Mouse (Mus musculus): ENCODE data around the gene Olfr111. TPM values are rescaled to one million over a fixed set of nuclear protein-coding genes. Genes with fewer than 3 reads are reported as not detected.

The Olfr111 gene
- total RNA-seq (2012; rRNA removed) = not detected in 2 replicates
- polyA plus RNA-seq (2012; ENCODE audit: insufficient read depth in 1 of 2, insufficient read length in 2 of 2, low read depth in 1 of 2, low replicate concordance in 2 of 2, missing spikeins in 1 of 2) = not detected

DNA sequence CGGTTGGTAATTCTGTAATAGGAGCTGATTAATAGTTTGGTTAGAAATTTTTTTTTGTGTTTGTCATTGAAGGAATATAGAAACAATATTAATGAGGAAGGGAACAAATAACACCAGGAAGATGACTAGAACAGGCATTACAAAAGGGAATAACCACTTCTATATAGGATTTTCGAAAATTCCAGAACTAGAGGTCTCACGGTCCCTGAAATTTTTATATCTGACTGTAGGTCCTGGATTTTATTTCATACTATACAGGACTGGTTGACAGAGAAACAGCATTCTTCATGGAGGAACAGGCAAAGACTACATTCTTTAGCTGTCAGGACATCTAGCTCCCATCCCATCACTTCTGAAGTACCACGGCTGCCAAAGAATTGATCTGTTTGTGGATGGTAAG, at the start of gene Olfr111:
Gene Olfr111, plus strand, starts transcription at position 301 of the 400 bp plus-strand sequence.
- Histone ChIP-seq H3K9me3 (replicated peaks; ENCODE audit: insufficient read depth, low read length) (no peaks in the 10 kb centered on the region), H3K36me3 (ENCODE audit: control insufficient read depth in 1 of 2, insufficient read depth in 2 of 2, low read length in 2 of 2) (no peaks in the 10 kb centered on the region)

DNA sequence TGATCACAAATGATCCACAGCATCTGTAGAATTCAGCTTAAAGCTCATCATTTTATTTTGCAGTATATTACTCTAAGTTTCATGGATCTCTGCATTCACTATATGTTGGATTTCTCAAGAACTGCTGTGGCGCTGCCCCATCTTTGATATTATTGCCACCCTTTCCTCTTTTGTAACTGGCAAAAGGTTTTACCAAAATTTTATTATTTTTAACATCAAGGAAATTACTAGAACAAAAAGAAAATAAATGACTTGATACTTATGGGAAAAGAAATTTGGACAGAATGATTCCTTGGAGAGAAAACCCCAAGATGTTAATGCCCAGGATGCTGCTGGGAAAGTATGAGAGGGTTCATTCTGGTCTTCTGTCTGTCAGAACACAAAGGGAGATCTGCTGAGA, 49.2 kb upstream of the Olfr111 start, which contains the start of gene Olfr109:
Gene Olfr109, plus strand, starts transcription at position 301 of the 400 bp plus-strand sequence.
- TF ChIP-seq SIN3A (IDR thresholded peaks at IDR 0.05; ENCODE audit: low read length) (no peak), MAZ (IDR thresholded peaks at IDR 0.05; ENCODE audit: low read depth, low read length) (no peak), POLR2AphosphoS2 (IDR thresholded peaks at IDR 0.05; ENCODE audit: low read length) (no peak), MYB (IDR thresholded peaks at IDR 0.05; ENCODE audit: low read depth, low read length) (no peak), NELFE (IDR thresholded peaks at IDR 0.05; ENCODE audit: low read depth, low read length) (no peak), ZMIZ1 (IDR thresholded peaks at IDR 0.05; ENCODE audit: low read depth, low read length) (no peak), POLR2A (IDR thresholded peaks at IDR 0.05; ENCODE audit: control insufficient read depth in 1 of 2, insufficient read depth in 1 of 2, low read depth in 1 of 2, low read length in 2 of 2, poor library complexity in 1 of 2) (no peak), USF2 (IDR thresholded peaks at IDR 0.05; ENCODE audit: borderline replicate concordance in 1 of 2, insufficient read depth in 1 of 2, low read depth in 1 of 2, low read length in 2 of 2) (no peak), ETS1 (IDR thresholded peaks at IDR 0.05; ENCODE audit: low read depth, low read length) (no peak), NRF1 (IDR thresholded peaks at IDR 0.05; ENCODE audit: insufficient read depth, low read depth, low read length, poor library complexity, severe bottlenecking) (no peak), MXI1 (IDR thresholded peaks at IDR 0.05; ENCODE audit: low read depth, low read length) (no peak), SMC3 (IDR thresholded peaks at IDR 0.05; ENCODE audit: low read depth, low read length) (no peak), JUND (IDR thresholded peaks at IDR 0.05; ENCODE audit: low read depth, low read length) (no peak), UBTF (IDR thresholded peaks at IDR 0.05; ENCODE audit: borderline replicate concordance, insufficient read depth, low read depth, low read length) (no peak), GABPA (IDR thresholded peaks at IDR 0.05; ENCODE audit: low read depth, low read length) (no peak)
- DNase-seq (ENCODE audit: low read depth, low spot score) = no peak
- Histone ChIP-seq H3K27ac (ENCODE audit: control insufficient read depth, low read depth, low read length) (no peak within 1 kb of the TSS), H3K4me1 (ENCODE audit: control insufficient read depth in 1 of 2, insufficient read depth in 2 of 2, low read length in 2 of 2) (no peaks in the 10 kb centered on the region), H3K27me3 (ENCODE audit: control insufficient read depth in 1 of 2, insufficient read depth in 2 of 2, low read length in 2 of 2) (no peaks in the 10 kb centered on the region), H3K9ac (ENCODE audit: control insufficient read depth, low read depth, low read length, poor library complexity, severe bottlenecking) (no peak within 1 kb of the TSS), H3K9me3 (replicated peaks; ENCODE audit: insufficient read depth, low read length) (no peaks in the 10 kb centered on the region), H3K36me3 (ENCODE audit: control insufficient read depth in 1 of 2, insufficient read depth in 2 of 2, low read length in 2 of 2) (no peaks in the 10 kb centered on the region), H3K79me2 (ENCODE audit: control insufficient read depth, insufficient read depth, low read length, poor library complexity) (no peaks in the 10 kb centered on the region), H3K4me3 (ENCODE audit: control insufficient read depth in 1 of 2, insufficient read depth in 1 of 2, low read depth in 2 of 2, low read length in 2 of 2) (no peak within 1 kb of the TSS)

More for the DNA sequence above, at the start of gene Olfr111:
- TF ChIP-seq ZMIZ1 (IDR thresholded peaks at IDR 0.05; ENCODE audit: low read depth, low read length) = no peak
- no peak for TF ChIP-seq HCFC1 (IDR thresholded peaks at IDR 0.05; ENCODE audit: low read depth, low read length)
- no peak for TF ChIP-seq ZNF384 (IDR thresholded peaks at IDR 0.05; ENCODE audit: low read depth, low read length)
- no peak for TF ChIP-seq MYC (IDR thresholded peaks at IDR 0.05; ENCODE audit: low read depth, low read length)
- TF ChIP-seq ZC3H11A (IDR thresholded peaks at IDR 0.05; ENCODE audit: low read depth, low read length) = no peak
- TF ChIP-seq ETS1 (IDR thresholded peaks at IDR 0.05; ENCODE audit: low read depth, low read length) = no peak
- no peak for TF ChIP-seq BHLHE40 (IDR thresholded peaks at IDR 0.05; ENCODE audit: borderline replicate concordance, low read depth, low read length)
- no peak for TF ChIP-seq CHD2 (IDR thresholded peaks at IDR 0.05; ENCODE audit: low read length)
- TF ChIP-seq MAZ (IDR thresholded peaks at IDR 0.05; ENCODE audit: low read depth, low read length) = no peak
- TF ChIP-seq NRF1 (IDR thresholded peaks at IDR 0.05; ENCODE audit: insufficient read depth, low read depth, low read length, poor library complexity, severe bottlenecking) = no peak
- TF ChIP-seq POLR2A (IDR thresholded peaks at IDR 0.05; ENCODE audit: control insufficient read depth in 1 of 2, insufficient read depth in 1 of 2, low read depth in 1 of 2, low read length in 2 of 2, poor library complexity in 1 of 2) = no peak
- no peak for TF ChIP-seq MXI1 (IDR thresholded peaks at IDR 0.05; ENCODE audit: low read depth, low read length)
- no peak for TF ChIP-seq UBTF (IDR thresholded peaks at IDR 0.05; ENCODE audit: borderline replicate concordance, insufficient read depth, low read depth, low read length)
- TF ChIP-seq NELFE (IDR thresholded peaks at IDR 0.05; ENCODE audit: low read depth, low read length) = no peak
- no peaks in the 10 kb centered on the region for H3K79me2 ChIP-seq (ENCODE audit: control insufficient read depth, insufficient read depth, low read length, poor library complexity)
- H3K4me1 ChIP-seq (ENCODE audit: control insufficient read depth in 1 of 2, insufficient read depth in 2 of 2, low read length in 2 of 2) = no peaks in the 10 kb centered on the region
- H3K9ac ChIP-seq (ENCODE audit: control insufficient read depth, low read depth, low read length, poor library complexity, severe bottlenecking) = no peak within 1 kb of the TSS
- no peak for DNase-seq (ENCODE audit: low read depth, low spot score)
- H3K27me3 ChIP-seq (ENCODE audit: control insufficient read depth in 1 of 2, insufficient read depth in 2 of 2, low read length in 2 of 2) = no peaks in the 10 kb centered on the region
- no peak within 1 kb of the TSS for H3K27ac ChIP-seq (ENCODE audit: control insufficient read depth, low read depth, low read length)
- no peak within 1 kb of the TSS for H3K4me3 ChIP-seq (ENCODE audit: control insufficient read depth in 1 of 2, insufficient read depth in 1 of 2, low read depth in 2 of 2, low read length in 2 of 2)
